Mouse (Mus musculus) hindbrain, embryonic 15.5 days (tissue): ENCODE measurements around the gene Nek4. TPM values are rescaled to one million over a fixed set of nuclear protein-coding genes. Genes with fewer than 3 reads are reported as not detected.

Experiments used
- ATAC-seq: fragments of 200-750 bp; cut with Nextera tagmentation; 2 replicates; pipeline ENCODE4 v1.8.0; 2017; ENCODE audit warnings: low read depth, moderate number of reproducible peaks, moderate TSS enrichment; ENCODE audit not compliant: low FRiP score
- H3K27ac ChIP-seq: fragments of 300-500 bp; sonication (generic); replicated peaks from 2 replicates; pipeline ENCODE4 v1.5.1; 2015; ENCODE audit warnings: mild to moderate bottlenecking, inconsistent platforms
- H3K27me3 ChIP-seq: fragments of 300-500 bp; sonication (generic); 2 replicates; pipeline ENCODE4 v1.6.1; 2015; ENCODE audit warnings: control low read depth, inconsistent platforms
- H3K36me3 ChIP-seq: fragments of 300-500 bp; sonication (generic); 2 replicates; pipeline ENCODE4 v1.6.1; 2015; ENCODE audit warnings: control low read depth, inconsistent platforms
- H3K4me1 ChIP-seq: fragments of 300-500 bp; sonication (generic); replicated peaks from 2 replicates; pipeline ENCODE4 v1.6.1; 2015; ENCODE audit warnings: control low read depth, inconsistent platforms
- H3K4me2 ChIP-seq: fragments of 300-500 bp; sonication (generic); 2 replicates; pipeline ENCODE4 v1.6.1; 2015; ENCODE audit warnings: moderate library complexity, mild to moderate bottlenecking, inconsistent platforms
- H3K4me3 ChIP-seq: fragments of 300-500 bp; sonication (generic); 2 replicates; pipeline ENCODE4 v1.5.1; 2015; ENCODE audit warnings: mild to moderate bottlenecking, inconsistent platforms
- H3K9ac ChIP-seq: fragments of 300-500 bp; sonication (generic); 2 replicates; pipeline ENCODE4 v1.6.1; 2015; ENCODE audit warnings: inconsistent platforms
- H3K9me3 ChIP-seq: fragments of 300-500 bp; sonication (generic); 2 replicates; pipeline ENCODE4 v1.6.1; 2016; ENCODE audit warnings: control low read depth, inconsistent platforms
- WGBS: fragments of 180-500 bp; shearing (Covaris S2); methylation state at CpG from one replicate; pipeline ENCODE4 v1.1.7; 2015; 5-methylcytosine and 5-hydroxymethylcytosine counted together
- polyA plus RNA-seq: library from polyadenylated mRNA; unstranded; fragments of >200 nt; fragmentation: Nextera tagmentation; extraction: Ambion mirVana; gene quantifications from 2 replicates; pipeline ENCODE4 v1.2.1, GENCODE M21; 2015

Gene Nek4
- polyA plus RNA-seq, 1 experiment from 2014 or later: 16.2 TPM

DNA sequence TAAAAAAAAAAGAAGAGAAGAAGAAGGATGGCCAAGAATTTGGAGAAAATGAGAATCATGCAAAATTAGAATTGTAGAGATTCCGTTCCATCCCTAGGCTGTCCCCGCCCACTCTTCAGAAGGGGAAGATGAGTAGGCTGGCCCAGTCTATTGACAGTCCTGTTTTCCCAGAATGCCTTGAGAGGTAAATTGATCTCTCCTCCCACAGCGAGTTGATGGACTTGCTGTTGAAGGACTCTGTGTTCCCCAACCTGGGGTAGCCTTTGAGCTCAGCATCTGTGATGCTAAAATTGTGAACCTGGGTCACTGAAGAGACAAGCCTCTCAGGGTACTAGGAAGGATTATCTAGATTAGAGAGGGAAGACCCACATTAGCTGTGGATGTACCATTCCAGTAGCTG lies 25.7 kb upstream of the Nek4 start:
- H3K4me1 ChIP-seq: 0 out of 2 replicates have a peak, but pooled peaks cover 5% of the 10 kb centered on the region
- ATAC-seq: no peak
- H3K27me3 ChIP-seq: no peaks in the 10 kb centered on the region
- H3K27ac ChIP-seq: no peak overlapping the region
- 90% methylated on average over 3 of the region's 3 CpGs for WGBS
- H3K9ac ChIP-seq: no peak overlapping the region
- H3K36me3 ChIP-seq: no peaks in the 10 kb centered on the region
- no peaks in the 10 kb centered on the region for H3K9me3 ChIP-seq
- no peak overlapping the region for H3K4me3 ChIP-seq
- no peak overlapping the region for H3K4me2 ChIP-seq

DNA sequence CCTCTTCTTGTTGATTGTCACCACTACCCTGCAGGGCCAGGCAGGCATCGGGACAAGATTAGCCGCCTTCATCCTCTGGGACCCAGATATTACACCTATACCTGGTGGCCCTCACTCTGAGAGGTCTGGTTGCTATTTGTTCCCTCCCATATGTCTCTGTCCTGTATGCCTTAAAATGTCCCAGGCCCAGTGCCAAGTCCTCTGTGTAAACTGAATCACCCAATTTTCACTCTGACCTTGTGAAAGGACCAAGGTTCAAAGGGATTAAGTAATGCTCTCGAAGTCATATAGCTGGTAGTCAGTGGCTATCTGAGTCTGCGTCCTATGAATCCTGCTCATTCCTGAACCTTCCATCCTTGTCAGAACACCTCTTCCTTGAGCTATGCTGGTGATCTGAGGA lies 20.8 kb upstream of the Nek4 start:
- no peak overlapping the region for H3K4me3 ChIP-seq
- no peak for ATAC-seq
- H3K36me3 ChIP-seq: no peaks in the 10 kb centered on the region
- H3K9ac ChIP-seq: no peak overlapping the region
- H3K4me1 ChIP-seq: no peaks in the 10 kb centered on the region
- no peak overlapping the region for H3K27ac ChIP-seq
- H3K9me3 ChIP-seq: no peaks in the 10 kb centered on the region
- H3K27me3 ChIP-seq: no peaks in the 10 kb centered on the region
- 95% methylated on average over 4 of the region's 4 CpGs for WGBS
- H3K4me2 ChIP-seq: no peak overlapping the region

DNA sequence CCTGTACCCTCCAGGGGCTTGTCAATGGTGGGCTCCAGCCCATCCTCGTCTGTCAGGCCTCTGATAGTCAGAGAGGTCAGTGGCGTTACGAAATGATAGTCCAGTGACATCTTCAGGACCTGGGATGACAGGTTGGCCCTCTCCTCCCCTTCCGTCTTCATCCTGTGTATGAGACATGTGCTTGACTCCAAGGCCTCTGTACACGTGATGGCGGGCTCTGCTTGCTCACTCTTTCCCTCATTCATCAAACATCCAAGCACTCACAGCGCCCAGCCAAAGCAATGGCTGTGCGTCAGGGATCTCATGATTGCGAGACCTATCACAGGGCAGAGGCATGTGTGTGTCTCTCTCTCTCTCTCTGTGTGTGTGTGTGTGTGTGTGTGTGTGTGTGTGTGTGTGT lies 17.8 kb upstream of the Nek4 start:
- no peak for ATAC-seq
- Histone ChIP-seq H3K36me3 (no peaks in the 10 kb centered on the region), H3K4me3 (no peak overlapping the region), H3K27ac (no peak overlapping the region), H3K9ac (no peak overlapping the region), H3K4me2 (no peak overlapping the region), H3K4me1 (no peaks in the 10 kb centered on the region), H3K9me3 (no peaks in the 10 kb centered on the region), H3K27me3 (no peaks in the 10 kb centered on the region)
- 89% methylated on average over 9 of the region's 9 CpGs for WGBS

DNA sequence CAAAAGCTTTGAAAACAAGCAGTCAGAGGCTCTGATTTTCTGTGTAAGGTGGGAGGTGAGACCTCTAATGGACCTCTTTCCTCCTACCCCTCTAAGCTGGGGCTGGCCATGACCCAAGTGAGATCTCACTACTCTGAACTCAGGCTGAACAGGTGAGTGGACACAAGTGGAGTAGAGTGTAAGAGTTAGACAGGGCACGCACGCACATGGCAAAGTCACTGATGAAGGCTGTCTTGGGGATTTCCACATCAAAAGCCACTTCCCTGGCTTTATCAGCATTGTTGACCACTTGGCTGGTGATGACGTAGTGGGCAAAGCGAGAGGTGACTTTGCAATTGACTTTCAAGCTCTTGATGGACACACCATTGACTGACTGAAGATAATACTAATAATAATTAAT lies 8.9 kb upstream of the Nek4 start:
- no peak overlapping the region for H3K4me3 ChIP-seq

DNA sequence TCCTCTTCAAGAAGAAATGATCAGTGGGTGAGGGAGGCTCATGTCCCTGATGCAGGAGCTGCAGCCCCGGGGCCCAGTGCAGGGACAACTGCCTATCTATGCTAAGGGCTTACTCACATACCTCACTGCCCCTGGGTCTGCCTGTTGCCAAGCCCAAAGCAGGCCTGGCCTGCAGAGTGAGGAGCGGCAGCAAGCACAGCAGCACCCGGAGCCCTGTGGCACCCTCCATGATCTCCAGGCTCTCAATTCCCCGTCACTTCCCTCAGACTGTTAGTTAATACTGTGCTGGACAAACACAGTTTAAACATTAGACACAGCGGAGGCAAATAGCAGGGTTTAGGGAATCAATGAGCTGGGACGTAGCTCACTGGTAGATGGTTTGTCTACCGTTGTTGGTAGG lies 8.1 kb upstream of the Nek4 start, which contains the start of gene Itih1:
Itih1 (minus strand) TSS at position 252 of the 400 bp plus-strand sequence.
- Histone ChIP-seq H3K27me3 (no peaks in the 10 kb centered on the region), H3K9me3 (no peaks in the 10 kb centered on the region), H3K27ac (no peak within 1 kb of the TSS), H3K4me1 (no peaks in the 10 kb centered on the region), H3K36me3 (no peaks in the 10 kb centered on the region), H3K4me2 (no peak within 1 kb of the TSS), H3K9ac (no peak within 1 kb of the TSS), H3K4me3 (no peak within 1 kb of the TSS)
- WGBS: 92% methylated on average over 7 of the region's 7 CpGs
- ATAC-seq: no peak

More for the DNA sequence above, 8.9 kb upstream of the Nek4 start:
- no peak overlapping the region for H3K4me2 ChIP-seq
- H3K4me1 ChIP-seq: no peaks in the 10 kb centered on the region
- WGBS: 94% methylated on average over 4 of the region's 4 CpGs
- H3K27ac ChIP-seq: no peak overlapping the region
- no peaks in the 10 kb centered on the region for H3K27me3 ChIP-seq
- no peaks in the 10 kb centered on the region for H3K36me3 ChIP-seq
- H3K9ac ChIP-seq: no peak overlapping the region
- H3K9me3 ChIP-seq: no peaks in the 10 kb centered on the region
- no peak for ATAC-seq

DNA sequence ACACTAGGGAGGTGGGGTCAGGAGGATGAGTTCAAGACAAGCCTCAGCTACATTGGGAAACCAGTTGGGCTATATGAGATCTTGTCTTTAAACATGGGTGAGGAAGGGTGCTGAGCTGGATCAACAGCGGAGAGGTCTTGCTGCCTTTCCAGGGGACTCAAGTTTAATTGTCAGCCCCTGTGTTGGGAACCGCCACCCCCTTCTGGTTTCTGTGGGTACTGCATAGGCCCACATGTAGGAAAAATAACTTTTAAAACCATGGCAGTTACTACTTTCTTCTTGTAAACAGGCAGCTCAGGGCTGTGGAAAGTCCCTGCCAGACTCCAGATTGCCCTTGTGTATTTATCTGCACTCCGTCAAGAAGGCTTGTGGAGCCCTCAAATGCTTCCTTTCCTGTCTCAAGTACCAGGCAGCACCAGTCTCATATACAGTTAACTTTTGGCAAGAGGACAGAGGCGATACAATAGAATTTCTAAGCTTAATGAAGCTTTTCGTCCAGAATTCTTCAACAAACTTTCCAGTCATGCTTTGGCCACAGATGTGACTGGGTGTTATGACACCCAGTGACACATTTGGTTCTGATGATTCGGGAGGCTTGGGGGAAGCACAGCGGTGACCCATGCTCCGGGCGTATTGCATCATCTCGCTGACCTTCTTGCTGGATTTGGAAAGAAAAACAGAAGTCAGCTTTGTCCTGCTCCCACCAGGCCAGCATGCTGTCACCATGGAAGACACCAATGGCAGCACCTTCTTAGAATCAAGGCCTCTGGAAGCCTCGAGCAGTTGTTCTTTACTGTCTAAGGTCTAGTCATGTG lies 7.1 kb upstream of the Nek4 start:
- H3K4me3 ChIP-seq: no peak overlapping the region
- WGBS: 69% methylated on average over 11 of the region's 11 CpGs
- H3K27me3 ChIP-seq: no peaks in the 10 kb centered on the region
- no peak for ATAC-seq
- no peak overlapping the region for H3K4me2 ChIP-seq
- no peak overlapping the region for H3K27ac ChIP-seq
- no peaks in the 10 kb centered on the region for H3K36me3 ChIP-seq
- H3K9ac ChIP-seq: no peak overlapping the region
- H3K9me3 ChIP-seq: no peaks in the 10 kb centered on the region
- no peaks in the 10 kb centered on the region for H3K4me1 ChIP-seq

DNA sequence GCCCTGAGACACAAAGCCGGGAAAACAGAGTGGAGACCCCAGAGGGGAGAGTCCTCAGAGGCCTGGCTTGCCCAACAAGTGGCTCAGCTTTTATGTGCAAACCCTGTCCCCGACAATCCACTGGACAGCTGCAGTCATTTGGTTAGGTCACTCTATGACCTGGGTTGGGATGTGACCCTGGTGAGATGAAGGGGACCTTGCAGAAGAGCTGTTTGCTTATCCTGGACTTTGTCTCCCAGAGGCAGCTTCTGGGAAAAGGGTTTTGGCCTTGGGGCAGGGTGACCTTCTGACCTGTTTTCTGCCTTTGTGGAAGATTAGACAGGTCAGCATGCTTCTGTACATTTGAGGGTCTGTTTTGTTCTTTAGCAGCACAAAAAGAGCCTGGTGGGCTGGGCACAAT lies 6.4 kb upstream of the Nek4 start:
- Histone ChIP-seq H3K4me1 (no peaks in the 10 kb centered on the region), H3K9me3 (no peaks in the 10 kb centered on the region), H3K4me3 (no peak overlapping the region), H3K4me2 (no peak overlapping the region), H3K9ac (no peak overlapping the region), H3K27ac (no peak overlapping the region), H3K27me3 (no peaks in the 10 kb centered on the region), H3K36me3 (no peaks in the 10 kb centered on the region)
- 76% methylated on average over 2 of the region's 2 CpGs for WGBS
- no peak for ATAC-seq

DNA sequence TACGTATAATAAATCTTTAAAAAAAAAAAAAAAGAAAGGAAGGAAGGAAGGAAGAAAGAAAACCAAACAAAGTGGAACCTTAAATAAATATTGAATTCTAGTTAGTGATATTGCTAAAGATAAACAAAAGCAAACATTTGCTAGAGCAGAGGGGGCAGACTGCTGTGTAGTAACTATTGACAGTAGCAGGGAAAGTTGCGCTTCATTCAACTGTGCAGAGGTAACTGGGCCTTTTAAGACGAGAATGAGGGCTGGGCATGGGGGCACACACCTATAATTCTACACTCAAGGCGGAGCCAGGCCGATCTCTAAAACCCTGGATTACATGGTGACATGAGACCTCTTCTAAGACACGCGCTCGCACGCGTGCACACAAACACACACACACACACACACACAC lies 1.2 kb upstream of the Nek4 start:
- Histone ChIP-seq H3K4me2 (no peak overlapping the region), H3K9me3 (no peaks in the 10 kb centered on the region)
- 96% methylated on average over 10 of the region's 10 CpGs for WGBS

DNA sequence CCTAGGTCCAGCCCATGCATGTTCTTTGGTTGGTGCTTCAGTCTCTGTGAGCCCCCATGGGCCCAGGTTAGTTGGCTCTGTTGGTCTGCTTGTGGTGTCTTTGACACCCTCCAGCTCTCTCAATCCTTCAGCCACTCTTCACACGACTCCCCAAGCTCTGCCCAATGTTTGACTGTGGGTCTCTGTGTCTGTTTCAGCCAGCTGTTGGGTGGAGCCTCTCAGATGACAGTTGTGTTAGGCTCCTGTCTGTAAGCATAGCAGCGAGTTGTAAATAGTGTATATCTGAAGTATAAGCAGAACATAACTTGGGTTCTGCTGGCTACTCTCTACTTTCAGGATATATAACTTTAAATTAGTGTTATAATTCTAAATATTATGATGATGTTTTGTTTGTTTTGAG lies 7.3 kb downstream of the Nek4 start:
- no peaks in the 10 kb centered on the region for H3K4me1 ChIP-seq
- H3K36me3 ChIP-seq: peaks cover 28% of the 10 kb centered on the region

More for the DNA sequence above, 1.2 kb upstream of the Nek4 start:
- no peaks in the 10 kb centered on the region for H3K27me3 ChIP-seq
- peaks cover 11% of the 10 kb centered on the region for H3K4me1 ChIP-seq
- H3K4me3 ChIP-seq: no peak overlapping the region
- no peaks in the 10 kb centered on the region; the same call in 1 of the 2 replicates for H3K36me3 ChIP-seq
- ATAC-seq: no peak
- no peak overlapping the region for H3K9ac ChIP-seq
- H3K27ac ChIP-seq: no peak overlapping the region

DNA sequence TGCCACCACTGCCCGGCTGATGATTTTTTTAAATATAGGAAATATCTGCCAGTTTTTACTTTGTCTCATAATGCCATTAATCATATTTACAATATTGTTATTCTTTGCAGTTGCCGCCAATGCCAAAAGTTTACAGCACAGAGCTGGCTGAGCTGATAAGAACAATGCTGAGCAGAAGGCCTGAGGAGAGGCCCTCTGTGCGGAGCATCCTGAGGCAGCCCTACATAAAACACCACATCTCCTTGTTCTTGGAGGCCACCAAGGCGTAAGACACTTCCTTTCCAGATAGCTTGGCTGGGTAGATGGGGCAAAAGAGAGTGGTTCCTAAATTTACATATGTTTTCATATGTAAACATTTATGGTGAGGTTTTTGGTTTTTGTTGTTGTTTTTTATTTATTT lies 7.9 kb downstream of the Nek4 start:
- H3K27me3 ChIP-seq: no peaks in the 10 kb centered on the region
- no peak overlapping the region for H3K4me2 ChIP-seq
- no peak overlapping the region for H3K4me3 ChIP-seq
- H3K4me1 ChIP-seq: no peaks in the 10 kb centered on the region
- H3K27ac ChIP-seq: no peak overlapping the region
- WGBS: 97% methylated on average over 4 of the region's 4 CpGs
- no peaks in the 10 kb centered on the region for H3K9me3 ChIP-seq
- H3K9ac ChIP-seq: no peak overlapping the region
- no peak for ATAC-seq
- peaks cover 28% of the 10 kb centered on the region for H3K36me3 ChIP-seq

More for the DNA sequence above, 7.3 kb downstream of the Nek4 start:
- WGBS: 88% methylated on average over 2 of the region's 2 CpGs
- Histone ChIP-seq H3K9me3 (no peaks in the 10 kb centered on the region), H3K27ac (no peak overlapping the region), H3K9ac (no peak overlapping the region), H3K4me3 (no peak overlapping the region), H3K4me2 (no peak overlapping the region), H3K27me3 (no peaks in the 10 kb centered on the region)
- ATAC-seq: no peak

DNA sequence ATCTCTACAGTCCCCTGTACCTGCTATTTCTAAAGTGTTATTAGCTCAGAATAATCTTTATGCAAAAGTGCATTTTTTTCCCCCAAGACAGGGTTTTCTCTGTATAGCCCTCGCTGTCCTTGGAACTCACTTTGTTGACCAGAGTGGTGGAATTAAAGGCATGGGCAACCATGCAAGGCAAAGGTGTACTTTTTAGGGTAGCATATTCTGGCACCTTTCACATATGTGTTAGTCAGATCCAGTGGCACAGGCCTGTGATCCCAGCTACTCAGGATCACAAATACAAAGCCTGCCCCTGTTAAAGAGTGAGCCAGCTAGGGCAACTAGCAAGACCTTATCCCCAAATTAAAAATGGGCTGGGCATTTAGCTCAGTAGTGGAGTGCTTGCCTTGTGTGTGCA lies 9.2 kb downstream of the Nek4 start:
- no peak overlapping the region for H3K4me2 ChIP-seq
- ATAC-seq: no peak
- H3K27me3 ChIP-seq: no peaks in the 10 kb centered on the region
- no peak overlapping the region for H3K9ac ChIP-seq
- H3K9me3 ChIP-seq: no peaks in the 10 kb centered on the region
- peaks cover 32% of the 10 kb centered on the region for H3K36me3 ChIP-seq
- 94% methylated on average over 1 of the region's 1 CpGs for WGBS
- no peaks in the 10 kb centered on the region for H3K4me1 ChIP-seq
- no peak overlapping the region for H3K4me3 ChIP-seq
- H3K27ac ChIP-seq: no peak overlapping the region

DNA sequence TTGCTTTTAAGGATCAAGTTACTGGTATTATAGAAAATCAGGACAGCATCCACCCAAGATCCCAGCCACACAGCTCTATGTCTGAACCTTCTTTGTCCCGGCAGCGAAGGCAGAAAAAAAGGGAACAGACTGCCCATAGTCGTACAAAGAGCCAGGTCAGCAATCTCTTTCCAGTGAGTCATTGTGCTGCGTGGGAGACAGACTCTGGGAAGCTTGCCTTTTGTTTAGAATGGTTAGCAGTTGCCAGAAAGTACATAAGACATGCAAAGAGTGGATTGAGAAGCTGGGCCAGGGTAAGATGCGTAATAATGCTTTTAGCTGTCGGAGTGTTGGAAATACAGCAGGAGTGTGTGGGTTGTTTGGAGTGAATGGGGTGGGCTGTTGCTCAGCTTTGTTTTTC lies 23.0 kb downstream of the Nek4 start:
- Histone ChIP-seq H3K27me3 (no peaks in the 10 kb centered on the region), H3K27ac (no peak overlapping the region), H3K9ac (no peak overlapping the region), H3K4me1 (no peaks in the 10 kb centered on the region), H3K4me3 (no peak overlapping the region), H3K4me2 (no peak overlapping the region), H3K9me3 (no peaks in the 10 kb centered on the region), H3K36me3 (peaks cover 56% of the 10 kb centered on the region)
- 45% methylated on average over 6 of the region's 6 CpGs for WGBS
- ATAC-seq: no peak; the same call in 1 of the 2 replicates

DNA sequence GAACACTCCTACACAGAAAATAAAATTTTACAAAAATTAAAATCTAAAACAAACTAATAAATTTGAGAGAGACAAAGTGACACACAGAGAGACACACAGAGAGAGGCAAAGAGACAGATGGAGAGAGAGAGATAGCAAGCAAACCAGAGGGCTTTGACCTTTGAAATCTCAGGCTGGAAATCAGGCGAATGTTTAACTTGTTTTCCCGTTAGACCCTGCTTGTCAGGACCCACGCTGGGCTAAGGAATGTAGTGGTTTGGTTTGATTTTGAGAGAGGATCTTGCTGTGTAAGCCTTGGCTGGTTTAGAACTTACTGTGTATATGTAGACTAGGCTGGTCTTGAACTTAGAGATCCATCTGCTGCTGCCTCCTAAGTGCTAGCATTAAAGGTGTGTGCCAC lies 25.0 kb downstream of the Nek4 start:
- Histone ChIP-seq H3K4me3 (no peak overlapping the region), H3K27ac (no peak overlapping the region), H3K27me3 (no peaks in the 10 kb centered on the region), H3K36me3 (peaks cover 49% of the 10 kb centered on the region), H3K4me2 (no peak overlapping the region), H3K9ac (no peak overlapping the region), H3K9me3 (no peaks in the 10 kb centered on the region), H3K4me1 (no peaks in the 10 kb centered on the region)
- 82% methylated on average over 3 of the region's 3 CpGs for WGBS
- no peak for ATAC-seq
